Mouse (Mus musculus) heart, postnatal 0 days (tissue): ENCODE data around the gene Tet2.

ENCODE experiments used
- CTCF ChIP-seq: IDR thresholded peaks from 2 replicates; pipeline ENCODE4 v1.5.1; 2016; ENCODE audit warnings: antibody characterized with exemption, control low read depth, low read depth
- EP300 ChIP-seq: IDR thresholded peaks from 2 replicates; pipeline ENCODE4 v1.6.1; 2016; ENCODE audit warnings: antibody characterized with exemption, low read depth

DNA sequence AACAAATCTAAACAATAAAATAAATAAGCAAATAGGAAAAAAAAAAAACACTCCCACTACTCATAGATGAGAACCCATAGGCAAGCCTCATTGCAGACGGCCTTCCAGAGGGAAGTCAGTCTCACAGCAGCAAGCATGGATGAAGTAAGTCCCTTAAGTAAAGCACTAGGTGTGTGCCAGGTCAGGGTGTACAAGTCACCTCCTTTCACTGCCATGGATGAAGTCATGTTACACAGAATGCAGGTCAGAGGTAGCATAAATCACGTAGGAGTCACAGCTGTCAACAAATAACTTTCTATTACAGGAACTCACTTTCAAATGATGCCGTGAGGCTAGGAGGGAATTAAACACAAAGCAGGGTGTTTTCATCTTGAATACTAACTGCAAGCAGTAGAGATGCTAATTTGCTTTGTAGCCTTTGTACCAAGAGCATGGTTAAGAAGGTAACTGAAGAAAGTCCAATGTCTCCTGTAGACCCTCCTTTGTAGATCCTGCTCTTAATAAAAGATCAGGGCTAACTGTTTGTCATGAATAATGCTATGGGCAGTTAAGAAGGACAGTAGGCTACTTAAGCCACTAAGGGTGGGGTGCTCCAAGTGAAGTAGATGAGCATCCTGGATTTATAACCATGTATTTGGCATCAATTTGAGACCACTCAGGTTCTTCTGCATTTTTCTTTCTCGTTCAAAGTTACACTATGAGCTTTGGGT, 20.4 kb downstream of the Tet2 start:
- no peak for TF ChIP-seq CTCF
- TF ChIP-seq EP300: no peak
